Mouse (Mus musculus) thymus, adult 2 months (tissue): Measurements from ENCODE around the gene Med23. TPM values are rescaled to one million over a fixed set of nuclear protein-coding genes. Genes with fewer than 3 reads are reported as not detected.
A peak's percentile ranks its signal among the peaks of the same experiment; 100 is the strongest.

Source experiments
- DNase-seq: peaks from one replicate; pipeline ENCODE4 v3.0.0; 2021
- H3K27ac ChIP-seq: fragments of 200-500 bp; 2 replicates; pipeline ENCODE4 v1.5.1; 2012; ENCODE audit warnings: low read length, control low read depth; ENCODE audit not compliant: control insufficient read depth, insufficient read depth
- H3K27me3 ChIP-seq: fragments of 200-500 bp; 2 replicates; pipeline ENCODE4 v1.6.1; 2012; ENCODE audit warnings: mild to moderate bottlenecking, low read length, moderate library complexity, mixed read lengths; ENCODE audit not compliant: control insufficient read depth, insufficient read depth
- H3K36me3 ChIP-seq: fragments of 200-500 bp; 2 replicates; pipeline ENCODE4 v1.6.1; 2012; ENCODE audit warnings: mild to moderate bottlenecking, low read length, moderate library complexity; ENCODE audit not compliant: control insufficient read depth, insufficient read depth
- H3K4me1 ChIP-seq: fragments of 200-500 bp; replicated peaks from 2 replicates; pipeline ENCODE4 v1.6.1; 2012; ENCODE audit warnings: low read length; ENCODE audit not compliant: control insufficient read depth, insufficient read depth
- H3K4me3 ChIP-seq: fragments of 200-500 bp; 2 replicates; pipeline ENCODE4 v1.5.1; 2012; ENCODE audit warnings: mild to moderate bottlenecking, low read length, control low read depth, moderate library complexity; ENCODE audit not compliant: control insufficient read depth, insufficient read depth
- CTCF ChIP-seq: fragments of 200-500 bp; IDR thresholded peaks from 2 replicates; pipeline ENCODE4 v1.5.1; 2012; ENCODE audit warnings: mild to moderate bottlenecking, control low read depth, low read length, moderate library complexity, borderline replicate concordance; ENCODE audit not compliant: control insufficient read depth, poor library complexity, insufficient read depth; ENCODE audit errors: extremely low read depth
- POLR2A ChIP-seq: fragments of 200-500 bp; IDR thresholded peaks from 2 replicates; pipeline ENCODE4 v1.6.1; 2012; ENCODE audit warnings: mild to moderate bottlenecking, low read length, control low read depth, moderate library complexity; ENCODE audit not compliant: control insufficient read depth, poor library complexity, insufficient read depth; ENCODE audit errors: extremely low read depth
- WGBS: fragments of 180-500 bp; shearing (Covaris S2); methylation state at CpG from one replicate; pipeline ENCODE4 v1.1.7; 2018; 5-methylcytosine and 5-hydroxymethylcytosine counted together
- polyA plus RNA-seq: library from polyadenylated mRNA; depleted of rRNA; stranded (reverse); fragments of >200 nt; gene quantifications from 2 replicates; pipeline ENCODE4 v1.2.3, GENCODE M21; 2012

Gene Med23
- polyA plus RNA-seq, 1 experiment, result 28.9 TPM

GRCm38 (mm10) chr10:24926962-24927720, 57.4 kb downstream of the Med23 start, which contains the start of gene Arg1:
TSS of gene Arg1 (minus strand) at chr10:24927484.
- Histone ChIP-seq H3K36me3 (no peaks in the 10 kb centered on the region), H3K4me3 (peak within 1 kb of the TSS; percentile 33), H3K4me1 (0 out of 2 replicates have a peak, but pooled peaks cover 2% of the 10 kb centered on the region), H3K27ac (no peak within 1 kb of the TSS), H3K27me3 (no peaks in the 10 kb centered on the region)
- 92% methylated on average over 14 of the region's 14 CpGs for WGBS
- no peak for DNase-seq
- no peak for TF ChIP-seq CTCF
- TF ChIP-seq POLR2A, result no peak

GRCm38 (mm10) chr10:24928072-24928471, 58.3 kb downstream of the Med23 start:
- TF ChIP-seq POLR2A, result no peak
- no peak for TF ChIP-seq CTCF
- Histone ChIP-seq H3K36me3 (no peaks in the 10 kb centered on the region), H3K4me1 (0 out of 2 replicates have a peak, but pooled peaks cover 2% of the 10 kb centered on the region), H3K27ac (no peak overlapping the region), H3K4me3 (peak overlapping the region; percentile 33), H3K27me3 (no peaks in the 10 kb centered on the region)
- no peak for DNase-seq
- WGBS, result 18% methylated on average over 12 of the region's 12 CpGs

GRCm38 (mm10) chr10:24930143-24930542, 60.4 kb downstream of the Med23 start:
- DNase-seq, result no peak
- no peaks in the 10 kb centered on the region for H3K27me3 ChIP-seq
- H3K4me3 ChIP-seq, result no peak overlapping the region
- H3K4me1 ChIP-seq, result 0 out of 2 replicates have a peak, but pooled peaks cover 2% of the 10 kb centered on the region
- 81% methylated on average over 6 of the region's 6 CpGs for WGBS
- no peaks in the 10 kb centered on the region for H3K36me3 ChIP-seq
- TF ChIP-seq POLR2A, result no peak
- H3K27ac ChIP-seq, result no peak overlapping the region

- TF ChIP-seq POLR2A (no peak), CTCF (no peak)
- no peak for DNase-seq
- no peaks in the 10 kb centered on the region for H3K4me1 ChIP-seq
- no peaks in the 10 kb centered on the region for H3K27me3 ChIP-seq
- H3K36me3 ChIP-seq, result no peaks in the 10 kb centered on the region
- 81% methylated on average over 3 of the region's 3 CpGs for WGBS
- H3K4me3 ChIP-seq, result no peak overlapping the region
- H3K27ac ChIP-seq, result no peak overlapping the region
These were observed 78.1 kb downstream of the Med23 start for GRCm38 (mm10) chr10:24947871-24948270.

- Histone ChIP-seq H3K36me3 (no peaks in the 10 kb centered on the region), H3K4me1 (no peaks in the 10 kb centered on the region), H3K27ac (no peak overlapping the region), H3K27me3 (no peaks in the 10 kb centered on the region), H3K4me3 (no peak overlapping the region)
- no peak for DNase-seq
- TF ChIP-seq CTCF (no peak), POLR2A (no peak)
- 92% methylated on average over 8 of the region's 8 CpGs for WGBS
These were observed 78.5 kb downstream of the Med23 start for GRCm38 (mm10) chr10:24948278-24948677.

GRCm38 (mm10) chr10:24950223-24950622, 80.4 kb downstream of the Med23 start:
- Histone ChIP-seq H3K4me3 (no peak overlapping the region), H3K27me3 (no peaks in the 10 kb centered on the region), H3K36me3 (no peaks in the 10 kb centered on the region), H3K27ac (no peak overlapping the region), H3K4me1 (no peaks in the 10 kb centered on the region)
- 82% methylated on average over 4 of the region's 4 CpGs for WGBS
- TF ChIP-seq CTCF (no peak), POLR2A (no peak)
- DNase-seq, result no peak
